Mouse (Mus musculus): ENCODE data around the gene Tgfbr1.

Gene Tgfbr1

DNA sequence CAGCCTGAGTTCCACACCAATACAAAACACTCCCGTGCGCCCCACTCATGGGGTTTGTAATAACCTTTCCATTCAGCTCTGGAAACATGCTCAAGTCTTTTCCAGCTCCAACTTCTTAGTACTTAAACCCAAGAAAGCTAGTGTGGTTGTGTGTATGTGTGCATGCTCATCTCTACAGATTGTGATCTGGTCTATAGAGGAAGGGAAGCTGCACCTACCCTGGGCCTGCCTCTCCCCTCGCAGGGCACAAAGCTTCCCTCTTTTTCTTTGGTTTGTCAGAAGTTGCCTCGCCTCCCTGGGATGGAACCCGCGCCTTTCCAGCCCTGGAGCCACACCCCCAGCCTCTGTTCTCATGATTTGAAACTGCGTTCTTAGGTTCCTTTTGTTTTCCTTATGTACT, 67.2 kb downstream of the Tgfbr1 start:
- DNase-seq (ENCODE audit: low read depth, low spot score) = peak; percentile 12

DNA sequence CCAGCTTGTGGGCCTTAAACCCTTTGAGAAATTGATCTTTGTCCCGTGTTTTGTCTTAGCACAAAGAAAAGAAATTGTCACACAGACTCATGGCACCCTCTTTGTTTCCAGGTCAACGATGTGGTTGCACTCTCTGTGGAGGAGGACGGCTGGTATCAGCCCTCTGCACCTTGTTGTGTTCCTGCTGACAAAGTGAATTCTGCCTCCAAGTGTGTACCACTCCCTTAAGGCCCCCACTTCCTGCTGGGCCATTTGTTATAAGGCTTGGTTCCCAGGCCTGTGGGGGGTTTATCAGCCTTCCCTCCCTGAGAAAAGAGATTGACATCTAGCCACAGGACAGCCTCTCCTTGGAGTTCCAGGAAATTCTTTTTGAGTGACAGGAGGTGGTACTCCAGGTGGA, 69.2 kb downstream of the Tgfbr1 start:
- DNase-seq (ENCODE audit: low read depth, low spot score) = no peak

DNA sequence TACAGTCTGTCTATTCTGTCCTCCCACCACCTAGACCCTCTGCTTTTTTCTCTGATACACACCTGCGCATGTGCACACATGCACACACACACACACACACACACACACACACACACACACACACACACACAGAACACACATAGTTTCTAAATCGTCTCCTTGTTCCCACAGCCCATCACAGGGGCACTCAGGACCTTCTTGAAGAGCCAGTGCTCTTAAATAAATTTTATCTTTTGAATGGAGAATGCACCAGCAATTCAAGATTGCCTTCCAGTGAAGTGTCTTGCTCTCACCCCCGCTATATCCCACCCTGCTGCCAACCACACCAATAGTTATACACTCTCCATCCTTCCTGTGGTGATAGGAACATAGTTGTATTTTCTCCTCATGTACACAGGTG, 69.9 kb downstream of the Tgfbr1 start:
- no peak for DNase-seq (ENCODE audit: low read depth, low spot score)

DNA sequence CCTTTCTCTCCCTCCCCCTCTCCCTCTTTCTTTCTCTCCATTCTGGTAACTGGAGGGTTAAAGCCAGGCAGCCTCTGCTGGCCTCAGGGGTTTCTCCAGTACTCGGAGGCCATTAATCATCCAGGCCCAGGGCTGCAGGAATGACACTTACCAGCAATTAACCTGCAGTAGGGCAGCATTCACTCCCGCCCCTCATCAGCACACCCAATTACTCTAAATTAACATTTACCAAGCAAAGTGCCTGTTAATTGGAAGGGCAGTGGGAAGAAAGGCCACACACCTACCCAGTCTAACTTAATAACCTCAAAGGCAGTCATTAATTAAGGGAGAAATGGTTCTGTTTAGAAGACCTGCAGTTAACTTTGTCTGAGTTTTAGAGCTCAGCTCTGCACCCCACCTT, 71.4 kb downstream of the Tgfbr1 start:
- DNase-seq (ENCODE audit: low read depth, low spot score) = no peak

DNA sequence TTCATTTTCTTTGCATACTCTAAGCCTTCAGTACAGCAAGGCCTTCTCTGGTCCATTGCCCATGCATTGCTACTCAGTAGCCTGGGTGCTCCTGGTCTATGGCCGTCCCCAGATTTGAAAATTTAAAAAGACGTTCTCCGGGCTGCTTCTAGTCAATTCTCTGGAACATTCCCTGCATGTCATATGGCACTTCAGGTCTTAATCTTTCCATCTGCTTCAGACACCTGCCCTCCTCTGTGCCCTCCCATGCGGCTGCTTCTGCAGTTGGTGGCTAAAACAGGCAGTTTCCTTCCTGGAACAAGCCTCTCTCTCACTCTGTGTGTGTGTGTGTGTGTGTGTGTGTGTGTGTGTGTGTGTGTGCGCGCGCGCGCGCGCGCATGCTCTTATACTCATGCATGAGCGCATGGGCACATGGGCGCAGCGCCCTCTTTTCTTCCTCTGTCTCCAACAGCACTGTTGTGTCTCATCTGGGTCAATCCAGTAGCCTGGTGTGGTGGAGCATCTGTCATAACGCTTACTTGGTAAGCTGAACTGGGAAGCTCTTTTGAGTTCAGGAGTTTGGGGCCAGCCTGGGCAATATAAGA, 72.3 kb downstream of the Tgfbr1 start:
- no peak for DNase-seq (ENCODE audit: low read depth, low spot score)

DNA sequence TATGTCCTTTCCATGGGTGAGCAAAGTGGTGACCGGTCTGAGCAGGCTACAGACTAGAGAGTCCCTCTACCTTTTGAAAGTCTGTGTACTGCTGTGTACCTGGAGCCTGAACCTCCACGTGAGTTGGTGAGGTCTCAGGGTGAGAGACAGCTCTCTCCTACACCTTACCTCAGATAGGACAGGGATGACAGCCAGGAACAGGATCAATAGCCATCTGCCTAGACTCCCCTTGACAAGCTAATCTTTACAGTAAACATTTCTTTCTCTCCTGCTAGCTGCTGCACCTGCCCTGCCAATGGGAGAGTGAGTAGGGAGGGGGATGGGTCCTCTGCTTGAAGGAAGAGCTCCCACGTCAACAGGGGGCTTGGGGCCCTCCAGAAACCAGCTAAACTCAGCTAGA, 74.6 kb downstream of the Tgfbr1 start:
- DNase-seq (ENCODE audit: low read depth, low spot score) = no peak

DNA sequence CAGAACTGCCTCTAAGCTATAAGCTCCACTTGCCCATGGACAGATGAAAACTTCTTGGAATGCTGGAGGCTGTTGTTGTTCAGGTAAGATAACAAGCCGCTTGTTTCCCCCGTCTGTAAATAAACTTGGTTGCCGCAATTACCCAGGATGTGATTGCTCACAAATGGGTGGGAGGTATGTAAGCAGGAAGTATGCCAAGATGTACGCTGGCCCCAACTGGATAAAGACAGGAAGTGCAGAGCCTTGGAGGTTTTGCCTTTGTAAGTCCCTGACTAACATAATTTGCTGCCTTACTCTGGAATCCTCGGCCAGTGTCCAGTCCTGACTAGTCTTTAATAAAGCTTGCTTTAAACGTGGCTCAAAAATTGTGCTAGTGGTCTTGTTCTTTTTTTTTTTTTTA, 77.5 kb downstream of the Tgfbr1 start:
- DNase-seq (ENCODE audit: low read depth, low spot score) = no peak

DNA sequence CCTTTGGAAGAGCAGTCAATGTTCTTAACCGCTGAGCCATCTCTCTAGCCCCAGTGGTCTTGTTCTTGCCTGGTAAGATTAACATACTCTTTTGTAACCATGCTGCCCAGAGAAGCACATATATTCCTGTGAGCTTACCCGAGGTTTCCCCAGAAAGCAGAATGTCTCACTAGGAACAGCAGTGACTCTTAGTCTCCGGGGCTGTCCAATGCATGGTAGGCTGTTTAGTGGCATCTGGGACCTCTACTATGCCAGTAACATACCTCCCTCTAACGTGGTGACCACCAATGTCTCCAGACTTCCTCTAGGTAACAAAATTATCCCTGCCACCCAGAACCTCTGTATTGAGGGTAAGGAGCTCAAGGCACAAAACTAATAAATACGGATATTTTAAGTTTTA, 78.1 kb downstream of the Tgfbr1 start:
- no peak for DNase-seq (ENCODE audit: low read depth, low spot score)

DNA sequence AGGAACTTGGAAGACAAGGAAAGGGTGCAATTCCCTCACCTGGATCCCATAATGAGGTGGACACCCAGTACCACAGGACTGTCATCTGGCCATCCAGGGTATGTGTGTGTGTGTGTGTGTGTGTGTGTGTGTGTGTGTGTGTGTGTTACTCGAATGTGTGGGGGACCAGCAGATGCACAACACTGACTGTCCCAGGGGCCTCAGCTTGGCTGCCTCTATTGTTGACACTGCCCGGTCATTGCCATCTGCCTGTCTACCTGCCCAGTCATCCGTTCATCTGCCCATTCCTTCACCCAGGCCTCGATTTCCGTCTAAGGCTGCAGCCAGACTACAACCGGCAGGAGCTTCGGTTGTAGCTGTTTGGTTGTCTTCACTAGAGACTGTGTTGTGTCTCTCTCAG, 79.7 kb downstream of the Tgfbr1 start:
- no peak for DNase-seq (ENCODE audit: low read depth, low spot score)

DNA sequence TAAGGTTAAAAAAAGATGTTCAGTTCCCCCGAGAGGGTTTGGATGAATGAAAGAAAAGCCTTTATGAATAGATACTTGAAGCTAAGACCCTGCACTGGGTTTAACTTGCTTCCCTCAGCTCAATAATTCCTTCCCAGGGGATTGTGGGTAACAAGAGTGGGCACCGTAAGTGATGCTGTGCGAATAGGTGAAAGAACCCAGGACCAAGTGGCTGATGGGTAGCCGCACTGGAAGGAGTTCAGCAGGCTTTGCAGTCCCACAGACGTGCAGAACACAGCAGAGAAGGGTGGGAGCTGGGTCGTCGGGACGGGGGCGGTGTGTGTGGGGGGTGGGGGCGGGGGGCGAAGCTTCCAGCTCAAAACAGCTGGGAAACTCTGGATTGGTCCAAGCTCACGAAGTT, 82.1 kb downstream of the Tgfbr1 start:
- DNase-seq (ENCODE audit: low read depth, low spot score) = no peak

DNA sequence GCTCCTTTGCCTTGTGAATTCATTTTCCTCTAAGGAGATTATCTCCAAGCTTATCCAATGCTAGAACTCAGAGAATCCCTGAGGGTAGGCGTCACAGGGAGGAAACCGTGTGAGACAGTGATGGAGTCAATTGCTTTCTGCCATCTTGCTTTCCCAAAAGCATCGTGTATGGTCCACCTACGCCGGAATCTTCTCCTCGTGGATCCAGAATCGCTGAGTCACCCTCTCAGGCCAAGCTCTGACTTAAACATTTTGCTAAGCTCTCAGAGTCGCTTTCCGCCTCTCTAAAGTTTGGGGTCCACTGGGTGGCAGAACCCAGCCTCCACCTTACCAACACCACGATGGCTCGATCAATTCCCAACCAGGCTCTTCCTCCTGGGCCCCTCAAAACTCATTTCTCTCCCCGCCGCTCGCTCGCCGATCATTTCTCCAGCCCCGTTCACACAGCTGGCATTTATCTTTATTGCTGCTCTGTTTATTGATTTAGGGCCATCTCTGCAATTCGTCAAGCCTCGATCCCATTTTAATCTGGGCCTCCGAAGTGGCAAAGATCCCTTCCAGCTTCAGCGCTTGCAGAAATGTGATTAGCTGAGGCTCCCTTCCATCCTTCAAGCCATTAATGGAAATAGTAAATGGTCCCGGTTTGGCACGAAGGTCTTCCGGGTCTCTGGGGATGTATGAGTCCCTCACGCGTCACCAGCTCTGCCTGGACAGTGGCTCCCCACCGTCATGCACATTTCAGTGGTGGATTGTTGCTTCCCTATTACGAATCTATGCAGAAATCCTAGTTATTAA, 82.7 kb downstream of the Tgfbr1 start:
- DNase-seq (ENCODE audit: low read depth, low spot score) = no peak

DNA sequence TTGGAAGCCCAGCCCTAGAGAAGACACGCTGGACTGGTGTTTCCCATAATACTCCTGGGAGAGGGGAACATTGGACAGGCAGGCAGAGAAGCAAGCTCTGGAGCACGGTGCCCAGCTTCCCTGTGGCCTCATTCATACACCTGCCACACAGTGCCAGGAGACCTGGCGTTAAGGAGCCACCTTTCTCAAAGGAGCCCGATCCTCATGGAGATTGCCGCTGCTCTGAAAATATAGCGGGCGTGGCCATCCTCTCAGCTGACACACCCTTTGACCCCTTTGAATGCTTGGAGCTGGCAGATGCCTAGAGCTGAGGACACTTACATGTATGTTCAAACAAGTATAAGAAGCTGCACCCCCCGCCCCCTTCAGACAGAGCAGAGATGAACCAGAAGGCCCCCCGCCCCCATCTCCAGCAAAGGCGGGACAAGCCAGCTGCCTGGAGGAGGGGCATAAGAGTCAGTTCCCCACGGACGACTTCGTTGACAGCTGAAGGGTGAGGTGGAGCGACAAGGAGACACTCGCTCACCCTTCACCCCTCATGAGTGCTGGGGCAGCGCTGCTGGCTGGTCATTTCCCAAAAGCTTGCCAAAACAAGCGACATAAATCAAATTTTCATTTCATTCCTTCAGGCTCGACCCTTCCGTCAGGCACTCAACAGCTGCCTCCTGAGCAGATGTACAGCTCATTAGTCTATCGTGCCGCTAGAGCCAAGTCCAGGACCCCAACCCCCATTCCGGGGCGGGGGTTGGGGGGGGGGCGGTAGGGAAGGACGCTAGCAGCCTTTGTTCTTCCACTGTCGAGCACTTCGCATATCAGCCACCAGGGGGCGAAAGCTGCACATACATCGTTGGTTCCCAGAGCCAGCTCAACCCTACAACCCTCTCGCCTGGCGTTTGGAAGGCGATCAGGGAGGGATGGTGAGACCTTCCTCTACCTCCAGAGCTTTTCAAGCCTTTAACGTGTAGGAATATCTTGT, 84.6 kb downstream of the Tgfbr1 start:
- peak; percentile 82 for DNase-seq (ENCODE audit: low read depth, low spot score)

DNA sequence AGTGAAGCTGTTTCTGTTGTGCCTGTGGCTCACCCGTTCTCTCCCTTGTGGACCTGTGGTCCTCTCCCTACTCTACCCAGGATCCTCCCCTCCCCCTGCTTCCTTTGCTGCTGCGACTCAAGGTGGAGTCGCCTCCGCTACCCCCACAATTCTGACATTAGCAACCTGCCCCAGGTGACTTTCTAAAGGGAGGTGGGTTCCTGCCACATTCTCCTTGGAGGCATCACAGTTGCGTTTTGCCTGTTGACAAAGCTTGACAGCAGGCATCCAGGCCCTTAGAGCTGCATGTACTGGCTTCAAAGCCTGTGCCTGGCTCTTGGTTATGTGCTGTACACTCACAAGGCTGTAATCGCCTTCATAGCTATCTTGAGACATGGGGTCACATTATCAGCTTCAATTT, 85.9 kb downstream of the Tgfbr1 start:
- DNase-seq (ENCODE audit: low read depth, low spot score) = no peak

DNA sequence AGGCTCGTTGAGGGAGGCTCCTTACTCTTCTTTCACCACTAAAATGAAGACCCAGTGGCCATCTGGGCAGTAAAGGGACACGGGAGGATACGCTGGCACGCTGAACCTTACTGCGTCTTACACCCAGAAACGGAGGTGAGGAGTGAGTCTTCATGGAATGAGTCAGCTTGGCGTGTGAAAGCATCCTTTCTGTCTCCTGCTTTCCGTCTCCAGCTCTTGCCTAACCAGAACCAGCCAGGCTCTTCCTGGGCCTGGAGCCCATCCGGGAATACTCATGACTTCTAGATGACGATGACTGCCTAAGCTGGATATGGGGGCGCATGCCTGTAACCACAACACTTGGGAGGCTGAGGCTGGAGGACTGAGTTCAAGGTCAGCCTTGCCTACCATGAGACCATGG, 87.9 kb downstream of the Tgfbr1 start:
- DNase-seq (ENCODE audit: low read depth, low spot score) = no peak

DNA sequence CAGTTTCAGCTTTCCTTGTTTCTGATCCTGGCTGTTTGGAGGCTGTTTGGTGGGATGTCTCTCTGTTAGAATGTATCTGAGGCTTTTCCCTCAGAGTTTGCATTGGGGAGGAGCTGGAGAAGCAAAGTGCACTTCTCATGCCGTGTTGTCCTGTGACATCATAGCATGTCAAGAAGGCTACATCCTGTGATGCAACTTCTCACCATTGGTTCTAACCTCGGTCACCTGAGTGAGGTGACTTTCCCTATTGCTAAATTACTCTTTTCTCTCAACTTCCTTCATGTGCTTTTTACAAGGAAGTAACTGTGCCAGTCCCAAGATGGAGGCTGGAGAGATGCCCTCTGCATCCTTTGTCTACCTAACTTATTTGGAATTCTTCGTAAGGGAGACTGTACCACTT, 95.5 kb downstream of the Tgfbr1 start:
- no peak for DNase-seq (ENCODE audit: low read depth, low spot score)

DNA sequence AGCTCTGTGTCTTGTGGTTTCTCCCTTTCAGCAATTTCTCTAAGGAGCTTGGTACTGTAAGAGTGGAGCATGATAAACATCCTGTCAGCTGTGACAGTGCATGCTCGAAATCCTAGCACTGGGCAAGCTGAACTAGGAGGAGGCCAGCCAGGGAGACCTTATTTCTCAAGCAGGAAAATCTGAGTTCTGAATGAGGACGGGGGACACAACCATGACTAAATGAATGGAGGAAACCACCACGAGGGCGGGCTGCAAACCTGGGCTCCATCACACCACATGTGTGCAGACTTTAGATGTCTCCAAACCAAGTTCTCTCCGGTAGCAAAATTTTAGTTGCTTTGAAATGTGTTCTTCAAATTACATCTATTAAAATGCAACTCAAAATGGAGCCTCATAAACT, 96.1 kb downstream of the Tgfbr1 start:
- no peak for DNase-seq (ENCODE audit: low read depth, low spot score)

DNA sequence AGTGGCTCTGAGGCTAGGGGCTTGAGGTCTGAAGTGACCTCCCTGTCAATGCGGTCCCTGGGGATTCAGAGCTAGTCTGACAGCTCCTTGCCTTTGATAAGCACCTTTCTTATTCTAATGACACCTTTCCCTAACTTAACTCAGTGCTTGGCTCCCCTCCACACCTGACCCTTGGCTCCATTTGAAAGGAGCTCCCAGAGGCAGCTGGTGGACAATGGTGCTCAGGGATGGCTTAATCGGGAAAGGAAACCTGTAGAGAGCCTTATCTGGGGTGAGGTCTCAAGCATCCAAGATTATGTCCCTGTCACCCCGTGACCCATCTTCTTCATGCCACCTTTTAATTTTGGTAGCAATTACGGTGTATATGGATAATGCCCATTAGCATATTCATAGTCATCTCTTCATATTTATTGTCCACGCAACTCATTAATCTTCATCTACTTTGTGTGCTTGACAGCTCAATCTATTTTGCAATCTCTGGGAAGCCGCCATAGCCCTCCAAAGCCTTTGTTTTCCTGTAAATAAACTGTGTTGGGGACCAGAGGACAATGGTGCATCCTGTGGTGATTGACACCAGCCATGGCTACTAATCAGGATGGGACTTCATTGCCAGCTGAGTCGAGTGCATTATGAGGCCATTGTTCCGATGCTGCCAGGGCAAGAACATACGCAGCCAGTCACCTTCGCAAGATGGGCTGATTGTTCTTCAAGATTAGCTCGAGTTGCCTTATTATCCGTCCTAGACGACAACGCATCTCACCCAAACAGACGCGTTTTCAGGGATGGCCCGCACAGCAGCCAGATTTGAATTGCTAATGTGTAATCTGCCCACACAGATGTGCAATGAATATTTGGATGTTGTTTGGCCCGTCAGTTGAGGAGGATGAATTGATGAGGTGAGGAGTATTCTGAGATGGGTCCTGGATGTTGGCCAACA, 96.8 kb downstream of the Tgfbr1 start:
- no peak for DNase-seq (ENCODE audit: low read depth, low spot score)
